ENCODE assay signal across 11 mouse cellular contexts in genomic region chr4:57772851-57773510, GRCm38 (mm10). TPM values are rescaled to one million over a fixed set of nuclear protein-coding genes. Genes with fewer than 3 reads are reported as not detected.
DNase-seq lines count a peak whose midpoint lies in the region; TF ChIP-seq lines count a peak whose summit lies in the region.
"Had no signal": no experiment of that assay in that cellular context is flagged by ENCODE, and none has a peak within 500 bp of the region (broad histone marks: within the 10 kb centered on the region; RNA-seq: fewer than 3 reads in every experiment).

No protein-coding gene starts in this region.

- H3K4me3 ChIP-seq in heart, adult 2 months: no peak overlapping the region
- no peak overlapping the region for H3K4me3 ChIP-seq in cerebellum, adult 2 months (replicated peaks; ENCODE audit: insufficient read depth, low read depth, low read length)
- H3K4me3 ChIP-seq: left cerebral cortex, adult 2 months had no signal

- no peaks in the 10 kb centered on the region; the same call in 1 of the 2 replicates for H3K36me3 ChIP-seq in heart, adult 2 months (ENCODE audit: control insufficient read depth, insufficient read depth, low read length)

- TF ChIP-seq POLR2A in heart, adult 2 months (IDR thresholded peaks at IDR 0.05; ENCODE audit: insufficient read depth, low read depth, low read length): no peak
- TF ChIP-seq POLR2A in cerebellum, adult 2 months (IDR thresholded peaks at IDR 0.05; ENCODE audit: borderline replicate concordance, insufficient read depth, low read length): no peak

- no peak for TF ChIP-seq CTCF in heart, adult 2 months (IDR thresholded peaks at IDR 0.05)
- TF ChIP-seq CTCF in cerebellum, adult 2 months (IDR thresholded peaks at IDR 0.05; ENCODE audit: borderline replicate concordance, insufficient read depth, low read depth, low read length): no peak

- WGBS in heart, adult 2 months: 26% methylated on average over 11 of the region's 11 CpGs
- 43% methylated on average over 11 of the region's 11 CpGs for WGBS in cerebellum, adult 2 months

- 0 out of 2 replicates have a peak, but pooled peaks have one; percentile 29 for TF ChIP-seq EP300 in heart, adult 2 months (IDR thresholded peaks at IDR 0.05; ENCODE audit: insufficient read depth, low read depth, low read length)

- peak overlapping the region; percentile 12 for H3K27ac ChIP-seq in heart, adult 2 months
- H3K27ac ChIP-seq in cerebellum, adult 2 months (ENCODE audit: insufficient read depth, low read length): no peak overlapping the region
- H3K27ac ChIP-seq: left cerebral cortex, adult 2 months had no signal

- intact Hi-C loops in heart, adult 2 months (cut with DNase I): no loop called here

- no peak overlapping the region for H3K9ac ChIP-seq in heart, adult 2 months (ENCODE audit: low read depth, low read length)

- DNase-seq in ovary, adult 18-20 months (ENCODE audit: low spot score): peak; percentile 58
- no peak for DNase-seq in ovary, postnatal 10 days (ENCODE audit: low spot score)
- DNase-seq in heart, adult 2 months: peak; percentile 65 to 78
- peak; percentile 60 for DNase-seq in kidney, postnatal 14 days
- peak; percentile 15 to 51 for DNase-seq in urinary bladder, postnatal 36 days (ENCODE audit: low spot score in 2 of 2)
- no peak for DNase-seq in thymus, postnatal 36 days
- no peak for DNase-seq in right cerebral cortex, postnatal 4 days
- DNase-seq in cerebellum, adult 2 months: no peak
- DNase-seq: cerebellum, postnatal 14 days; retina, postnatal 1 day had no signal

- H3K4me1 ChIP-seq in heart, adult 2 months (ENCODE audit: control insufficient read depth, insufficient read depth, low read length): peaks cover 5% of the 10 kb centered on the region
- H3K4me1 ChIP-seq in cerebellum, adult 2 months (ENCODE audit: control insufficient read depth, insufficient read depth, low read length): no peaks in the 10 kb centered on the region

- peaks cover 5% of the 10 kb centered on the region for H3K79me2 ChIP-seq in heart, adult 2 months (replicated peaks; ENCODE audit: control insufficient read depth, insufficient read depth, low read length)

- H3K27me3 ChIP-seq in heart, adult 2 months (ENCODE audit: control insufficient read depth, insufficient read depth, low read length): no peaks in the 10 kb centered on the region
- no peaks in the 10 kb centered on the region for H3K27me3 ChIP-seq in cerebellum, adult 2 months (ENCODE audit: control insufficient read depth, insufficient read depth, low read length)

RNA-seq across cellular contexts. Expression of gene Akap2, which starts 55.5 kb away (rescaled TPM):
- total RNA-seq in heart, adult 2 months (2021): 100 to 1,000 TPM in 1 of 2 experiments, 10 to 100 TPM in 1; 86.4 to 106 TPM
- 72.4 and 95.9 TPM in 2 replicates for polyA plus RNA-seq in heart, adult 2 months (2012; rRNA removed)
- 33.6 and 34.5 TPM in 2 replicates for polyA plus RNA-seq in cerebellum, adult 2 months (2012; rRNA removed)

Comparison
In these comparisons a context has a peak if more than half of its experiments do, and no peak if none do; other contexts are left out.
1. DNase-seq: peak in ovary, adult 18-20 months (single experiment), heart, adult 2 months (2 of 2), kidney, postnatal 14 days (single experiment) and urinary bladder, postnatal 36 days (2 of 2); none in ovary, postnatal 10 days (single experiment), thymus, postnatal 36 days (0 of 2), right cerebral cortex, postnatal 4 days (single experiment) and cerebellum, adult 2 months (0 of 2).